Mouse (Mus musculus): ENCODE measurements around the gene Pnmt.

Gene Pnmt

DNA sequence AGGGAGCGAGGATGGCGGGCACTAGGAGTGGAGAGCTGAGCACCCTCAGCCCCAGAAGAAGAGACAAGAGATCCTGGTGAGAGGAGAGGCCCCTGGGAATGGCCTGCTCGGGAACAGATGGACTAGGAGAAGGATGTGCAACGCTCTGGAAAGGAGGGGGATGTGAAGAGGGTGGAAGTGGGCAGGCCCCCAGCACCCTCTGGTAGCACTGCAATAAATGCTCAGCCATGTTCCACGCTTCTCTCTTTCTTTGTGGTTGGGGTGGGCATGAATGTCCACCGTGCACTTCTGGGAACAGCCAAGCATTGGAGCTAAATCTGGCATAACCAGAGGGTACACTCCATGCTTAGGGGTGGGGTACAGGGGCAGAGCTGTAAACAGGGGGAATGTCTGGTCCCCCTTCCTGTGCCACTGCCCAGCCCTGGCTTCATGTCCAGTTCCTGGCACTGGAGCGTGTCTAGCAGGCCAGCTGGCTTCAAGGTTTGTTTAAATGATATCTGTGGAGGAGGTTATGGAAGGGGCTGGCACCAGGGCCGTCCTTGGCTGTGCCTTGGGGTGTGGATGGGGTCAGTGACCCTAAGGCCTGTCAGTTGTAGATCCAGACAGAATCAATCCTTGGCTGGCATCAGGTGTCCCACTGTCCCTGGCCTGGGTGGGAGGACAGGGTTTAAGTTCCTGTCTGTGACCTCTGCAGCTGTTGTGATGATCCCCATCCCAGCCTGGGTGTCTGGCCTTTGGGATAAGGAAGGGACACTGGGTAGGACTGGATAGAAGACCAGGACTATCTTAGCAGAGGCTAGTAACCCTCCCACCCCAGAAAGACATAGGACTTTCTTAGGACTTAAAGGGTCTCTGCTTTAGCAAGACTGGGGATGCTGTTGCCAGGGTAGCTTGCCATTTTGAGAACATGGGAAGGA is 1.3 kb upstream of the Pnmt start:
- DNase-seq: no peak

DNA sequence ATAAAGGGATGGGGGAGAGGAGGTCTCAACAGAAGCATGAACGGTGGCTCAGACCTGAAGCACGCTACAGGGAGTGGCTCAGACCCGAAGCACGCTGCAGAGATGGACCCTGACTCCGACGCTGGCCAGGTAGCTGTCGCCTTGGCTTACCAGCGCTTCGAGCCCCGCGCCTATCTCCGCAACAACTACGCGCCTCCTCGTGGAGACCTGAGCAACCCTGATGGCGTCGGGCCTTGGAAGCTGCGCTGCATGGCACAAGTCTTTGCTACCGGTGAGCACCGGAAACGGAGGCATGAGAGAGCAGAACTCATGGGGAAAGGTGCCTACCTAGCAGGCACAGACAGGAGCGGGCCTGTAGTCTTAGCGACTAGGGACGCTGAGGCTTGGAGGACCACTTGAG is 346 bp downstream of the Pnmt start:
- no peak for DNase-seq

DNA sequence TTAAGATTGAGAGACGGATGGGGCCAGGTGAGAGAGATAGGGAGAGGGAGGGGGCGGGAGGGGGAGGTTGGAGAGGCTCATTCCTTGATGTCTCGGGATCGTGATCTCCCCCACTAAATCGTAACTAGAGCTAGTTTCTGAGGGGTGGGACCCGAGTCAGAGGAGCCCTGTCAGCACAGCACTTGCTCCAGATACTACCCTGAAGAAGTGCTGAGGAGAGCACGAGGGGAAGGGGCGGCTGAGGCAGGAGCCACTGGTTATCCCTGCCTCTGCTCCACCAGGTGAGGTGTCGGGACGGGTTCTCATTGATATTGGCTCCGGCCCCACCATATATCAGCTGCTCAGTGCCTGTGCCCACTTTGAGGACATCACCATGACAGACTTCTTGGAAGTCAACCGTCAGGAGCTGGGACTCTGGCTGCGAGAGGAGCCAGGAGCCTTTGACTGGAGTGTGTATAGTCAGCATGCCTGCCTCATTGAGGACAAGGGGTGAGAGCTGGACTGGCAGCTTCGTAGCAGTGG is 867 bp downstream of the Pnmt start:
- no peak for DNase-seq

DNA sequence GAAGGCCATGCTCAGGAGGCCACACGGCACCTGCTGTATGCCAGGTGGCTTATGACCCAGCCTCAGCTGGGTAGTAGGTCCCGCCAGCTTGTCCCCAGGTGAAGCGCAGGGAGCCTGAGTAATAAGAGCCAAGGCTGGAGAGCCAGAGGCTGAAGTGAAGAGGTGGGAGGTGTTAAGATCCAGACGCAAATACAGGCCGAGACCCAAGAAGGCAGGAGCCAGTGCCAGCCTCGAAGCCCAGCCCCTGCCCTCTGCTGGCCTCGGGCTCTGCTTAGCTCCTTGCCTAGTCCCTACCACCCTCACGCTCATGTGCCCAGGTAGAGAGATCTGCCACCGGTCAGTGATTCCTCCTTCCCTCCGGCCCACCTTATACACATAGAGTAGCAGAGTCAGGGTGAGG is 2.0 kb downstream of the Pnmt start:
- DNase-seq: no peak

DNA sequence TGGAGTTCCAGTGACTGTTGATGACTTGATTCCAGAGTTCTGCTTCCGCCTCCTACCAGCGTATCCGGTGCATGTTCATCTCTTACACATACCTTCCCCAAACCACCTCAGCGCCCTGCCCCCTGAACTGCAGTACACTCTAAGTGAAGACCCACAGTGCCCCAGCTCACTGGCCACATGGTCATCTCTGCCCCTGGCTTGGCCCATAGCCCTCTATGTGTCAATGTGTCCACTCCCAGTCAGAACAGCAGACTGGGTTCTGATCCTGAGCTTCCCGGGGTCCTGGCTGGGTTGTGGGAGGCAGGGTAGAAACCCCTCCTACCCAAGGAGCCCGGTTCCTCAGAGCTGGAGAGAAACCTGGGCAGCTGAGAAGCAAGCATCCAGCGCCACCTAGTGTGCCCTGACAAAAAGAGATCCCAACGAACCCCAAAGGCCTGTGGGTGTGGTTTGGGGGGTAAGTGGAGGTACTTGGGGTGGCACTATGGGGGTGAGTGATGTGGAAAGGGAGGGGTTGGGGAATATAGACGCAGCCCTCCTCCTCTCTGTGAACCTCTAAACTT is 3.1 kb downstream of the Pnmt start:
- DNase-seq: peak; percentile 75

DNA sequence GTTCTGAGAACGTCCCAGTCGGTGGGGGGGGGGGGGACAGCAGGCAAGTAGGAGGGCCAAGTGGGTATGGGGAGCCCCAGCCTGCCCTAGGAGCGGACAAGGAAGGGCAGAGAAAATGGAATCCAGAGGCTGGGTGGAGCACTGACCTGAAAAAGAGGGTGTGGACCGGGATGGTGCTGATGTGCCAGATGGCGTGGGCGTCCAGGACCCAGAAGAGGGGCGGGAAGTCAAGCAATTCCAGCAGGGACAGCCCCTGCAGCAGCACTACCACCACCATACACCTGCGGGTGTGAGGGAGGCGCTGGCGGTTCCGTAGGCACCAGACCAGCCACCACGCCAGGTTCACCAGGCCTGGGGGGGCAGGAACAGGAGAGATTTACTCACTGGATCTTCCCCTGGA is 3.9 kb downstream of the Pnmt start:
- no peak for DNase-seq

DNA sequence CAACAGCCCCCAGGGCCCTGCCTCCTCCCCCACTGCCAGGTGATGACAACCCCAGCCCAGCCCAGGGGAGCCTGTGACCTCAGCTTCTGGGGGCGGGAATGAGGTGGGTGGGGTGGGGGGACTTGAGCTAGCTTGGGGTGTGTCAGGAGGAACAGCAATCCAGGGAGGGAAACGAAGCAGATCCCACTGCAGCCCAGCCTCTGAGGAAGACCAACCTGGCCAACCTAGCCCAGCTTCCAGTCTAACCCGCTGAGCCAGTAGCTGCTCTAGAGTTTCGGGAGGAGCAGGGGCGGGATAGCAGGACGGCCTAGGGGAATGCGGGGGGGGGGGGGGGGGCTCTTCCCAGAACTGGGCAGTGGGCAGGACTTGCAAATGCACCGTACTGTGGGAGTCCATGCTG is 5.8 kb downstream of the Pnmt start:
- DNase-seq: no peak

DNA sequence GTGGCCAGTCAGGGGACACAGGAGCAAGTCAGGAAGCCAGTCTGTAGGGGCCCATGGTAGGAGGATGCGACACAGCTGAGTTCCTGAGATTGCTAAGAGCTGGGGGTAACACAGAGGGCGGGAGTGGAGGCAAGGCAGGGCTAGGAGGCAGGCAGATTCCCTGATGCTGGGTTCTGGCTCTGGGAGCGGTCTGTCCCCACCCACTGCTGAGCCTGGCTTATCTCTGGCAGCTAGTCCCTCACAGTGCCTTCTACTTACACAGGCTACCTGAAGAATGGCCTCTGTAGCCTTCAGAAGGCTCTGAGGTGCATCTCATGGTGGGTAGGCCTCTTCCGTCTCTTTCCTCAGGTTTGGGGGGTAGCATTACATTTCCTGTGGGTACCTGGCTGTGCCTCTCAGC is 6.4 kb downstream of the Pnmt start:
- DNase-seq: no peak

DNA sequence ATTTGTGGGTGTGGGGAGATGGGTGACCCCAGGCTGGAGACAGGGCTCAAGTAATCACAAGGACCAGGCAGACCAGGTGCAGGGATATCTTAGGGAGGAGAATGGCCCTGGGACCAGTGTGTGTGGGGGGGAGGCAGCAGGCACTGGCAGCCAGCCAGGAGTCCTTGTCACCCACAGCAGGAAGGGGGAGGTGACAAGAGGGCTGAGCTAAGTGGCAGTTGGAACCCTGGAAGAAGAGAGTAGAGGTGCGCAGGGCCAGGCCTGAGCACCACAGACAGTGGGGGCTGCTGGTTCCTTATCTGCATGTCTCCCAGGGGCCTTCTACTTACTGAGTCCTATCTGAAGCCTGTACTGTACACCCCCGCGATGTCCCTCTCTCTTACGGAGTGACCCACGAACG is 7.1 kb downstream of the Pnmt start:
- DNase-seq: peak; percentile 53

DNA sequence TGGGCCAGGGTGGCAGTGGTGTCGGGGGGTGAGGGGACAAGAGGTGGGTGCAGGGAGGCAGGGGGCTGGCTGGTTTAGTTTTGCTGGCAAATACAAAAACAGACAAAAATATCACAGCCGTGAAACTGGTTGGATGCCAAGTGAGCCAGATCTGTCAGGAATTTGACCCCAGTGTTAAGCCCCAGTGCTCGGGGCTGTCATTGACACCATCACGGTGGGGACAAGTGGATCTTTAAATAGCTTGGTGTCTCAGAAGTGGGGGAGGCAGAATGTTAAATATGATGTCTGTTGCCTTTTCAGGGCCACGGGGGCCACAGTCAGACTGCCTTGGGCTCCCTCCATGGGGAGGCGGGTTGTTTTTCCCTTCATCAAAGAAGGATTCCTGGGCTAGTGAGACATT is 8.1 kb downstream of the Pnmt start:
- DNase-seq: peak; percentile 51

DNA sequence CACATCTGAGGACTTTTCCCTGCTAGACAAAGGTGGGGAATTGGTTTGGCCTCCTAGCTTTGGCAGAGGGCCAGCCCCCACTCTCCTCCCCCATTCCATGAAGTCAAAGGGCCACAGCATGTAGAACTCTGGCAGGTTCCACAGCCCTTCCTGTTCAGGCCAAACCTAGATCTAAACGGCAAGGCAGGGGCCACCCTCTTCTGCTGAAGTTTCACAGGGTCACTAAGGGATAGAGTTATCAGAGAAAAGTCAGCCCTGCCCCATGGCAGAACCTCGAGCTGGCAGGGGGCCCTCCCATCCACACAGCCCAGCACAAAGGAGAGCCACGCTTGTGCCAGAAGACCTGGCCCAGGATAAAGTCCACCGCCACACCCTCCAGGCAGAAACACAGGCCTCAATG is 8.8 kb downstream of the Pnmt start:
- DNase-seq: peak; percentile 84

DNA sequence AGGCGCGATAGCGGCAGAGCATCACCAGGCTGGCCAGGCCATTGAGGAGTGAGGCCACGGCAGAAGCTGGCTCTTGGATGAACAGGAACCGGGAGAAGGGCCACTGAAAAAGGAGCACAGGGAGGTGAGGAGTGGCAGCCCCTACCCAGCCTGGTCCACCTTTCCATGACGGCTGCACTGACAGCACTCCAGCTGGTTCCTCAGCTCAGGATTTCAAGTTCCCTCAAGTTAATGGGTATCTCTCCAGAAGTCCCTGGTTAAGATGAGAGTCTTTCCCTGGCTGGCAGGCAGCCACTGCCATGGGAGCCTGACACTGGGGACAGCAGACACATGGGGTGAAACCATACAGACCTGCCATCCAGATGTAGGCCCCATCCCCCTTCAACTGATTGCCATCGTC is 11.7 kb downstream of the Pnmt start:
- DNase-seq: no peak

DNA sequence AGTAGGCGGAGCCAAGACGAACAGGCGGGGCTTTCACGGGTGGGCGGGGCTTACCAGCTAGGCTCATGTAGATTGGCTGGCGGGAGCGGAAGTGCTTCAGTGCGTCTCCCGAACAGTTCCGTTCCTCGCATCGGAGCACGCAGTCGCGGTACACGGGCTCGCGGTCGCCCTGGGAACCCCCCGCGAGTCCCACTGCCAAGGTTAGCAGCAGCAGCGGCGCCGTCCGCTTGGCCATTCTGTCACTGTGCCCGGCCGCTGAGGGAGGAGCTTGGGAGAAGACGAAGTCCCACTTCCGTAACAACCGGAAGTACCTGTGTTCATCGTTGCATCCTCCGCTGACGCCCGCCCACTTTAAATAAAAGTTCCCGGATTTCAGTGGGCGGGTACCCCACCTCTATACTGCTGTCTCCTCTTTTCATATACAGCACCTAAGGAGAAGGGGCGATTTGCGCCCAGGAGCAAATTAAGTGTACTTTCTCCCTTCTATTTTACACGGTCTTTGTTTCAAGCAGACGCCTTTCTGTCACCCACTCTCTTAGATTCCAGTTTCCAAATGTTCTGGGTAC is 14.0 kb downstream of the Pnmt start, which contains the start of gene Pgap3:
Gene Pgap3, minus strand, starts transcription at position 330 of the 566 bp plus-strand sequence.
- DNase-seq: peak; percentile 93

DNA sequence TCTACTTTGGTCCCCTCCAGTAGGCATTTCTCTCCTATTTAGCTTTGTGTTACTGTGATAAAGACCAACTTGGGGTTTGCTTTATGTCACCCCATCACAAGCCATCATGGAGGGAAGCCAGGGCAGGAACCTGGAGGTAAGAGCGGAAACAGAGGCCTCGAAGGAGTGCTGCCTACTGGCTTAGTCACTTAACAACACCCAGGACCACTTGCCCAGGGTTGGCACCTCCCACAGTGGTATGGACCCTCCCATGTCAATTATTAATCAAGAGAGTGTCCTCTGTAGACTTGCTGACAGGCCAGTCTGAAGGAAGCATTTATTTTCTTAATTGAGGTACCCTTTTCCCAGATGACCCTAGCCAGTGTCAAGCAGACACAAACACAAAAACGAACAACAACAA is 14.6 kb downstream of the Pnmt start:
- peak; percentile 80 for DNase-seq

DNA sequence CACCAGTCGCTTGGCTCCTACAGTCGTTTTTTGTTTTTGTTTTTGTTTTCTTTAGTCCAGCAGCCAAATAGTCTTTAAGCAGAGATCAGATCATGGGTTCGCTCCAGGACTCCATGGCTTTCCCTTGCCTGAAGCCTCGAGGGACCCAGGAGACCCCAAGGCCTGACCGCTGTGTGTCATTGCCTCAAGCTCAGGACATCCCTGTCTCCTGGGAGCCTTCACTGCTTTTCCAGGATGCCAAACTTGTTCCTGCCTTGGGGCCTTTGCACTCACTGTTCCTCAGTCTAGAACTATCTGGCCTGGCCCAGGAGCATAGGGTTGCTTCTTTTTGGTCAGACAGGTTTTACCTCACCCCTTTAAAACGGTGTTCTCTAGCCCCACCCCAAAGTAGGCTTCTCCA is 20.4 kb downstream of the Pnmt start:
- DNase-seq: peak; percentile 66

DNA sequence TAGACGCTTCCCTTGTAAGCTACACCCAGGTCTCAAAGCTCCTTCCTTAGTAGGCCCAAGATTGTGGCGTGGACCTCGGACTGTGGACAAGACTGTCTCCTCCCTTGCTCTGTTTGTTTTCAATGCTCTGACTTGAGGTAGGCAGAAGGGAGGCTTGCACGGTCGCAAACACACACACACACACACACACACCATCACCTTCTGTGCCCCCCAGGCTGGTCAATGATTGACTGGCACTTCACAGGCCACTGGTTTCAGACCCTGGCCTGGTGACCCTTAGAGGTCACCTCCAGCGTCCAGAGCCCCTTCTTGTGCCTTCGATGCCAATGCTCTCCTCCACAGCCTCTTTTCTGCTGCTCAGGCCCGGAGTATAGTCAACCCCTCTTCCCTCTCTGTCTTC is 22.6 kb downstream of the Pnmt start:
- peak; percentile 92 for DNase-seq

DNA sequence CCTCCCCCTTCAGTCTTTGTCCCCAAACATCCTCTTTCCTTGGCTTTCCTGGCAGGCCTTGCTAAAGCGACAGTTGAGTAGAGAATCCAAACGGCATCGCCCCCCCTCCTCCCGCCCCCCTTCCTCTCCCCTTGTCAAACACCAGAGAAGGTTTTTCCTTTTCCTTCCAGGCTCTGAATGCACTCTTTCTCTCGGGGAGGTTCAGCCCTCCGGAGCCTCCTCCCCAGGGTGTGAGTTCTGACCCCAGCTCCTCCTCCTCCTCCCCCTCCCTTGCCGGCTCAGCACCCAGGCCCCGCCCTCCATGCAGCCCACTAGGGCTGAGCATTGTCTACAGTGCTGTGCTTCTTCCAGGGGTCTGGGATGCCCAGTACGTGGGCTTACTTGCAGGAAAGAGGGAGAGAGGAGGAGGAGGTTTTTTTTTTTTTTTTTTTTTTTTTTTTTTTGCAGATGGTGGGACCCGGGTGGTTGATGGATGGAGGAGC is 23.1 kb downstream of the Pnmt start:
- DNase-seq: peak; percentile 82

DNA sequence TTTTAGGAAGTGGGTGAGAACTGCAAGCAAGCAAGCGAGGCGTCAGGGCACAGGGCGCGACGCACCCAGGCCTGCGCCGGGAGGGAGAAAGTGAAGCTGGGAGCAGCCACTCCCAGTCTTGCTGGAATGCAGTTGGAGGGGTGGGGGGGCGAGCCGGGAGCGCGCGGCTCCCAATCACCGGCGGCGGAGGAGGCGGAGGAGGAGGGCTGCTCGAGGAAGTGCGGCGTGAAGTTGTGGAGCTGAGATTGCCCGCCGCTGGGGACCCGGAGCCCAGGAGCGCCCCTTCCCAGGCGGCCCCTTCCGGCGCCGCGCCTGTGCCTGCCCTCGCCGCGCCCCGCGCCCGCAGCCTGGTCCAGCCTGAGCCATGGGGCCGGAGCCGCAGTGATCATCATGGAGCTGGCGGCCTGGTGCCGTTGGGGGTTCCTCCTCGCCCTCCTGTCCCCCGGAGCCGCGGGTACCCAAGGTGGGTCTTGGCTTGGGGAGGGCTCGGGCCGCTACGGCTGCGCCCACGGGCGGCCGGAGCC is 26.1 kb downstream of the Pnmt start, which contains the start of gene Erbb2:
Gene Erbb2, plus strand, starts transcription at position 198 of the 524 bp plus-strand sequence.
- peak; percentile 93 for DNase-seq

DNA sequence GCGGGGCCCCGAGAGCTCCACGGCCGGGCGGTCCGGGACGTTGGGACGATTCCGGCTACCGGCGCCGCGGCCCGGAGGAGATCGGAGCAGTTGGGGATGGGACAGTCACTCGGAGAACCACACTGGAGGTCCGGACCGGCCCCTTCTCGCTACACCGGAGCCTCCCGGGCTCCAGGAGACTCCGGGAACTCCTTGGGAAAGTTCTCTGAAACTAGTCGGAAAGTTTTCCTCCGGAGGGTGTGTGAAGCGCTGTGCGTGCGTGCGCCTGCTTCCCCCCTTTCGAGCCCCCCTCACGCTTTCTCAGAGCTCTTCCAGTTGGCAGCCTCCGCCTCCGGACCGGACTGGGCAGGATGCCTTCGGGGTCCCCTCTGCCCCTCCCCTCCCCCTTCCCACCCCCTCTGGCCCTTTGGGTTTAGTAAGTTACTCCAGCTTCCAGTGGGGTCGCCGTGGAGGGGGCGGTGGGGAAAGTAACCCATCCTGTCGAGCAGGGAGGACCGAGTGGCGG is 26.6 kb downstream of the Pnmt start:
- peak; percentile 61 for DNase-seq

DNA sequence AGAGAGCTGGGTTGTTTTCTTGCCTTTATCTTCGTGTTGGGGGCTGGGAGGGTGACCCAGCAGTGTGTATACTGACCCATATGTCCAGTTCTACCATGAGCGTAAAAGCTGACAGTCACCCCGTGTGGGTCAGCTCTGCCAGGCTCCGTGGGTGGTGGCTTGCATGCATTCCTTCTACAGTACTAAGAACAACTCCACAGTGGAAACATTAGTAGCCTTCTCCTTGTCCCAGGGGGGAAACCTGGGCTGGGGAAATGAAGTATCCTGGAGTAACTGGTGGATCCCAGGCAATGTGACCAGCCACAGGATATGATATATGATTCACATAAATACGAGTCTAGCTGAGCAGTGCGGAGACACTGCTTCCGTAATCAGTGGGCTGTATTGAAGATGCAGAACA is 27.5 kb downstream of the Pnmt start:
- DNase-seq: no peak

DNA sequence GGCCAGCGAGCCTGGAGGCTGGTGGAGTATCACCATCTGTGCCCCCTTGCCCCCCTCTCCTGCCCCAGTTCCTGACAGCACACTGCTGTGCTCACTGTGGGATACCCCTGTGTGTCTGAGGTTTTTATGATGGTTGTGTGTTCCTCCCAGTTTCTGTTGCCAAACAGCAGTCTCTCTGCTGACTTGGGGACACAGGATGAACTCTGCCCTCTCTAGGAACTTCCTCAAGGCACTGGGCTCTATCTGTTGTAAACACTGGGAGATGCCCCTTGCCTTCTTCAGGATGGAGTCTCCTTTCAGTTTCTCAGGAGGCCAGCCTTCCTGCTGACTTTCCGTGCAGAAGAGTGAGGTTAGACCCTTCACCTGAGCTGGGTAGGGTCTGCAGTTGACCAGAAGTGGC is 27.9 kb downstream of the Pnmt start:
- DNase-seq: no peak

DNA sequence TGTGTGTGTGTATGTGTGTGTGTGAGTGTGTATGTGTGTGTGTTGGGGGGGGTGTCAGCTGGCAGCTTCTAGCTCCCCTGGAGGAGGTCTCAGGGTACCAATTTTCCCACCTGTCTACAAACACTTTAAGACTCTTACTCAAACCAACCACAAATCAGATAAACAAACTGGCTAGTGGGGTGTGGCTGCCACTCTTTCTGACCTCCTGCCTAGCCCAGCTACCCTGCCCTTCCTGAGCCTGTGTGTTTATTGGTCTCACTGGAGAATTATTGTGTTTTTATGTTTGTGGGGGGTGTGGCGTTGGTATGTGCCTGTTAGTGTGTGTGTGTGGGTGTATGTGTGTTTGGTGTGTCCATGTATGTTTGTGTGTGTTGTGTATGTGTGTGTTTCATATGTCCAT is 30.8 kb downstream of the Pnmt start:
- DNase-seq: no peak

DNA sequence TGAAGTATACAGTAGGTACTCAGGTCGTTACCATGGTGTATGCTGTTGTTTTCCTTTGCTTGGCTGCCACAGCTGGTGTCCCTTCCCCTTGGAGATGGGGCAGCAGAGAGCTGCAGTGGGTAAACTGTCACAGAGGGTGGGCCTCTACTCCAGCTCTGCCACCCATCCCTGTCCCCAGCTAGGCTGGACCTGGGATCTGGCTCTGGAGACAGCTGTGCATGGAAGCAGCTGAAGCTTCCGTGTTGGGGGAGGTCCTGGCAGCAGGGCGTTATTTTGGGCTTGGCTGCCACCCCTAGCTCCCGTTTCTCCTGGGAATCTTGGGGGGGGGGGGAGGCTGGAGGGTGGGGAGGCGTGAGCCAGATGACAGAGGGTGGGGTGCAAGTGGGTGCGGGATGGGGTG is 32.0 kb downstream of the Pnmt start:
- no peak for DNase-seq

Data from kidney, postnatal 14 days (tissue).